Mouse (Mus musculus) left cerebral cortex, adult 9 months (tissue): ENCODE measurements around the gene Fosl1.
"Not testable (repeated sequence)": the region's sequence is repeated elsewhere in the genome, so short reads cannot be mapped to it uniquely, and the experiment has no call there.

Experiments used
- DNase-seq, 2 experiments: peaks; one replicate each; pipeline ENCODE4 v3.0.0; 2022; ENCODE audit warnings: low spot score in 2 of 2

Gene Fosl1

GRCm38 (mm10) chr19:5447515-5448353, at the start of gene Fosl1:
TSS of gene Fosl1 (plus strand) at chr19:5447547.
- peak in 1 of 2 experiments; percentile 66 for DNase-seq

- not testable (repeated sequence) for DNase-seq
Measured at GRCm38 (mm10) chr19:5401073-5401472, 46.3 kb upstream of the Fosl1 start.

DNA sequence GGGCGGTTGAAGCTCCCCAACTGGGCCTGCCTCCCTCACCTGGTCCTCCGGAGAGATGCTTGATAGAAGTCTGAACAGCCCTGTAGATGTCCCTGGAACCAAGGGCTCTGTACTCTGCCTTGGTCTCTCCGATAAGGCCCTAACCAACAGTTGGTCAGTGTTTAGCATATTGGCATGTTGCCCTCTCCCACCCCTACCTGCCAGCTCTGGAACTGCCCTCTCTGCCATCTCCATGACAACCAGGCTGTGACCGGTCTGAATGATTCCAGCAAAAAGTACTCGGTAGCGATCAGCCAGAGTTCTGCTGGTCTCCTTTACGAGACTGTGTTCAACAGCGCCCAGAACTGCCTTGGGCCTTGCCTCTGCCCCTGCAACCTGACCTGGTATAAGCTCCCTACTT, 45.1 kb upstream of the Fosl1 start, which contains the start of gene Tsga10ip:
Tsga10ip (minus strand) TSS at position 234 of the 400 bp plus-strand sequence.
- DNase-seq = no peak

DNA sequence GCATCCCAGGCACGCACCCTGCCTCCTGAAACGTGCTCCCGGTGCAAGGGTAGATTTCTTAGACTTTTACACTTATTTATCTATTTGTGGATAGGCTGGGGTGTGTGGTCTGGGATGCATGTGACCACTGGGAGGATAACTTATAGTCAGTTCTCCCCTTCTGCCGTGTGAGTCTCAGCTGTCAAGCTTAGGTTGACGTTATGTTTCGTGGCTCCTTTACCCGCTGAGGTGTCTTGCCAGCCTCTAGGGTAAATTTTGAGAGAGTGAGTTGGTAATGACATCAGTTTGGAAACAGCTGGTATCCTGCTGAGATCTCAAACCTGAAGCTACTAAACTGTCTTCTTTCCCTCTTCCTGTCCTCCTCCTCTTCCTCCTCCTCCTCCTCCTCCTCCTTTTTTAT, 41.4 kb upstream of the Fosl1 start:
- DNase-seq = no peak

DNA sequence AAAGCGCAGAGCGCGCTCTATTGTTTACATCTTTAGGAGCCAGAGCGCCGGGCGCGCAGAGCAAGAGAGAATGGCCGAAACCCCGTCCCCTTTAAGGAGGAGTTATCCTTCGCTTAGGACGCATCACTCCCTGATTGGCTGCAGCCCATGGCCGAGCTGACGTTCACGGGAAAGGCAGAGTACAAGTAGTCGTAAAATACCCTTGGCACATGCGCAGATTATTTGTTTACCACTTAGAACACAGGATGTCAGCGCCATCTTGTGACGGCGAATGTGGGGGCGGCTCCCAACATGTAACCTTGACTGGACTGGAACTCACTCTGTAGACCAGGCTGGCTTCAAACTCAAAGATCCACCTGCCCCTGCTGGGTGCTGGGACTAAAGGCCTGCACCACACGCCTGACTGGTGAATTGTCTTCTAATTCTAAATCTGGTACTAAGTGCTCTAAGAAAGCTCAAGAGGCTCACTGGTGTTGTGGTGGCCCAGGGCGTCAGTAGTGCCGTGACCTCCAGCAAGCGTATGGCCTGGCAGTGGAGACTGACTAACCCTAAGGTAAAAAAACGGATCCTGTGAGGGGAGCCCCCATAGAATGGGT, 40.7 kb upstream of the Fosl1 start:
- DNase-seq = peak in 1 of 2 experiments; percentile 68

GRCm38 (mm10) chr19:5407133-5407532, 40.2 kb upstream of the Fosl1 start:
- peak in 1 of 2 experiments; percentile 71 for DNase-seq

- no peak for DNase-seq
Measured at GRCm38 (mm10) chr19:5408057-5409001, 39.0 kb upstream of the Fosl1 start.

- DNase-seq = no peak
Measured at GRCm38 (mm10) chr19:5409068-5409467, 38.3 kb upstream of the Fosl1 start.

GRCm38 (mm10) chr19:5410641-5411040, 36.7 kb upstream of the Fosl1 start:
- DNase-seq = no peak

DNA sequence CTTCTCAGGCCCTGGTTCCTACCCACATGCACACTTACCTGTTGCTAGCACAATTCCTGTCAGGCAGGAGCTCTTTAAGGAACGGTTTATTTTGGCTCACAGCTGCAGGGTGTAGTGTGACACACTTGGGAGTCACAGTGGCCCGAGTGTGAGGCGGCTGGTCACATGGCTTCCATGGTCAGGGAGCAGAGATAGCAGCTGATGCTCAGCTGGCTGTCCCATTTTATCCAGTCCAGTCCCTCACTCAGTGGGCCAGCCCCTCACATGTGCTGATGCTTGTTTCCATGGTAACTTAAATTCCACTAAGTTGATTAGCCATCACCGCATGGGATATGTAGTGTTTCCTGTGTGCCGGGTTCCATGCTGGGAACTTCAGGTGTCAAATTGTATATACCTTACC, 35.4 kb upstream of the Fosl1 start:
- no peak for DNase-seq

DNA sequence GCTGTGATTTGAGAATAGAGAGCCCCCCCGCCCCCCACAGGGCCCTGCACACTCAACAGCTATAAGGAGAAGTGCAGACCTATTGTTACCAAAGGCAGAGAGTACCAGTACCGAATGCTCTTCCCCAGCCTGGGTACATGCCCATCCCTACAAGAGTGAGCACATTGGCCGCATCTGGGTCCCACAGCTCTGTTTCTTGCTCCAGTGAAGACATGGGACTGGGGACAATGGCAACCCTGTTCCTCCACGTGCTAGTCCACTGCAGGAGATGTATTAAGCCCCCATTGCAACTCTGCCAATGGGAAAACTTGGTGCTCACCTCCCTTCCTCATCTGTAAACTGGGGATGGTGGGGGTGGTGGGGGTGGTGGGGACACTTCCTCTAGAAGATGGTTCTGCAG, 33.5 kb upstream of the Fosl1 start:
- DNase-seq = no peak

GRCm38 (mm10) chr19:5414534-5414957, 32.8 kb upstream of the Fosl1 start:
- DNase-seq = peak in 1 of 2 experiments; percentile 36

DNA sequence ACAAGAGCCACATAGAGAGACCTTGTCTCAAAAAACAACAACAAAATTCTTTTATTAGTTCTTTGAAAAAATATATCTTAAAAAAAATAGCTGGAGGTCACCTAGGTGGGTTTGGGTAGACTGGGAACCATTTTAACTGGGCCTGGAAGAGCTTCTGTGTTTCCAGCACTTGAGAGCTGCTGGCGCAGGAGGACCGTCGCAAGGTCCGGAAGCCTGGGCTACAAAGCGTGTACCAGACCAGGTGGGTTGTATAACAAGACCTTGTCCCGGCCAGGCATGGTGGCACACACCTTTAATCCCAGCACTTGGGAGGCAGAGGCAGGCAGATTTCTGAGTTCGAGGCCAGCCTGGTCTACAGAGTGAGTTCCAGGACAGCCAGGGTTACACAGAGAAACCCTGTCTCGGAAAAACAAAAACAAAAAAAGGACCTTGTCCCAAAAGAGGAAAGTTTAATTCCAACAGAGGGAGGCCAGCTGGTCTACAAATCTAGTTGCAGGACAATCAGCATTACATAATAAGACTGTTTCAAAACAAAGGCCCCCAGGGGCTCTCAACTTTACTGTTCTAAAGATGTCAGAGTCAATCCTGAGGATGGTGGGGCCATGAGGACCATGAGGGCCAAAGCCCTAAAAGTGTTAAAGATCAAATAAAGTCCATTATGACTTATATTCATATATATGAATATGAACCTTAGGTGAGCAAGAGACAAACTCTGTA, 28.4 kb upstream of the Fosl1 start:
- no peak for DNase-seq

DNA sequence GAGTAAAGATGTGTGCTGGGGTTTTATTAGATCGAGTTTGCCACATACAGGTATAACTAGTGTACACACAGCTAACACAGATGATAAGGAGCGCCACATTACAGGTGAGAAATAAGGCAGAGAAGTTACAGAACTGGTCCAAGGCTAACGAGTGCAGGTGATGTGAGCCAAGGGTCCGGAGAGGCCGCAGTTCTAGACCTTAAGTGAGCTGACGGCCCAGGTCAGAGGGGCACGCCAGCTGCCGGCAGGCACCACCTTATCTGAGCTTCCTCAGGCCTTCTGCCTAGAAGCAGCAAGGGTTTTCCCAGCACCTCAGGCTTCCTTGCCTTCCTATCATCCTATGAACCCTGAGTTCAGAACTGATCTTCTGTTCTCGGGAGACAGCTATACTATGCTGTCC, 27.7 kb upstream of the Fosl1 start:
- no peak for DNase-seq

GRCm38 (mm10) chr19:5420579-5420978, 26.8 kb upstream of the Fosl1 start:
- no peak for DNase-seq

DNA sequence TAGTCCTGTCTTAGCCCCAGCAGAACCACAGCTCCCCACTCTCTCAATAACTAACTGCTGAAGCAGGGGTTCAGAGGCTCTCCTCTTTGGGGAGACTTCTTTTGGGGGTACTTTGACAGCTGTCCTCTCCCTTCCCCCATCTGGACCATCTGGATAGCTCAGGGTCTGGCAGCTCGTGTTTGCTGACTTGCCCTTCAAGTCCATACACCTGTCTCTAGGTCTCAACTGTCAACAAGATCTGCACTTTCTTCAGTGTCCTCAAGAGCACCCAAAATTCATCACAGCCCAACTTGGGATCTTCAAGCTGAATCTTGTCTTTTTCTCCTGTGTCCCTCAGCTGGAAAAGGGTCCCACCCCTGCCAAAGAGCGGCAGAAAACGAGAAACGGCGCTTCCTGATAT, 25.6 kb upstream of the Fosl1 start:
- DNase-seq = no peak

DNA sequence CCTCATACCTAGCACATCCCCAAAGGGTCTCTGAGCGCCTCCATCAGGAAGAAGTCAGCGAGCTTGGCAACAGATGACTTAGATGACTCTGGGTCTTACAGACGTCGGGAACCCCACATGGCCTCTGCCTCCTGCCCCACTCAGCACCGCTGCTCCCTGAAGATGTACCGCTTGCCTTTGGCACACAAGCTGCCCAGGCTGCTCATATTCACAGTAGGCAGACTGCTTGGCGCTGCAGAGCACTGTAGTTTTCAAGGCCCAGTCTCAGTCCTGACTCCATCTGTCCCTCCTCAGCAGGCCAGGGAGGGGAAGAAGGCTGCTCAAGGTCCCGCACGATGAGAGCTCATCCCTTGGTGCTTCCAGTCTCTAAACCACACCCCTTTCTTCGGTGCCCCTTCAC, 25.1 kb upstream of the Fosl1 start:
- no peak for DNase-seq

GRCm38 (mm10) chr19:5422895-5423443, 24.4 kb upstream of the Fosl1 start:
- DNase-seq = no peak

- DNase-seq = no peak
Measured at GRCm38 (mm10) chr19:5423561-5423960, 23.8 kb upstream of the Fosl1 start.

- DNase-seq = peak in 1 of 2 experiments; percentile 62
Measured at GRCm38 (mm10) chr19:5424092-5424781, 23.1 kb upstream of the Fosl1 start.
